ENCODE assay signal across 18 mouse cellular contexts in genomic region chr2:163601066-163601465, GRCm38 (mm10). TPM values are rescaled to one million over a fixed set of nuclear protein-coding genes. Genes with fewer than 3 reads are reported as not detected.
DNase-seq lines count a peak whose midpoint lies in the region; ATAC-seq and TF ChIP-seq lines count a peak whose summit lies in the region.
"Had no signal": no experiment of that assay in that cellular context is flagged by ENCODE, and none has a peak within 500 bp of the region (broad histone marks: within the 10 kb centered on the region; RNA-seq: fewer than 3 reads in every experiment).

No protein-coding gene starts in this region.

- ATAC-seq in midbrain, embryonic 11.5 days (ENCODE audit: low FRiP score): no peak
- no peak for ATAC-seq in midbrain, embryonic 16.5 days

- peak overlapping the region; percentile 94 for H3K27ac ChIP-seq in left cerebral cortex, adult 2 months
- no peak overlapping the region for H3K27ac ChIP-seq in midbrain, embryonic 11.5 days (ENCODE audit: low read depth, low read length)
- no peak overlapping the region for H3K27ac ChIP-seq in midbrain, embryonic 16.5 days (ENCODE audit: low read length)
- H3K27ac ChIP-seq: forebrain, embryonic 13.5 days; hindbrain, embryonic 14.5 days had no signal

- WGBS in midbrain, embryonic 11.5 days: 91% methylated on average over 7 of the region's 7 CpGs
- WGBS in midbrain, embryonic 16.5 days: 88% methylated on average over 7 of the region's 7 CpGs

- no peak for TF ChIP-seq CTCF in left cerebral cortex, adult 2 months (IDR thresholded peaks at IDR 0.05)

- no peak overlapping the region for H3K4me2 ChIP-seq in midbrain, embryonic 11.5 days
- H3K4me2 ChIP-seq in midbrain, embryonic 16.5 days (ENCODE audit: low read length): no peak overlapping the region

- no peaks in the 10 kb centered on the region for H3K27me3 ChIP-seq in midbrain, embryonic 11.5 days (ENCODE audit: control insufficient read depth, insufficient read depth, low read length)
- no peaks in the 10 kb centered on the region for H3K27me3 ChIP-seq in midbrain, embryonic 16.5 days (ENCODE audit: control insufficient read depth, insufficient read depth, low read depth, low read length)
- no peaks in the 10 kb centered on the region for H3K27me3 ChIP-seq in splenic B cell, adult 2 months (ENCODE audit: control insufficient read depth, insufficient read depth, low read length, poor library complexity, severe bottlenecking)
- H3K27me3 ChIP-seq: forebrain, embryonic 13.5 days; heart, embryonic 12.5 days had no signal

- peaks cover 6% of the 10 kb centered on the region for H3K4me1 ChIP-seq in midbrain, embryonic 11.5 days (ENCODE audit: control insufficient read depth, insufficient read depth, low read length)
- peaks cover 13% of the 10 kb centered on the region for H3K4me1 ChIP-seq in midbrain, embryonic 16.5 days (ENCODE audit: control insufficient read depth, insufficient read depth, low read length)

- no peaks in the 10 kb centered on the region for H3K36me3 ChIP-seq in midbrain, embryonic 11.5 days (ENCODE audit: control insufficient read depth, insufficient read depth, low read length)
- H3K36me3 ChIP-seq in midbrain, embryonic 16.5 days (ENCODE audit: control insufficient read depth, insufficient read depth, low read length): no peaks in the 10 kb centered on the region
- H3K36me3 ChIP-seq in splenic B cell, adult 2 months (ENCODE audit: control insufficient read depth, insufficient read depth, low read length, poor library complexity, severe bottlenecking): no peaks in the 10 kb centered on the region
- H3K36me3 ChIP-seq: embryonic facial prominence, embryonic 10.5 days; G1E; heart, embryonic 12.5 days; hindbrain, embryonic 10.5 days had no signal

- DNase-seq in left cerebral cortex, adult 2 months (ENCODE audit: extremely low spot score in 1 of 2, low spot score in 2 of 2): no peak
- no peak for DNase-seq in left cerebral cortex, adult 8-10 months (ENCODE audit: low spot score in 2 of 2)
- DNase-seq in midbrain, embryonic 11.5 days (ENCODE audit: low spot score, missing footprints): peak; percentile 71
- peak; percentile 51 for DNase-seq in brain, adult 2 months (ENCODE audit: low read depth, low spot score)
- peak; percentile 46 for DNase-seq in splenic B cell, adult 2 months (ENCODE audit: low read depth, low spot score)
- no peak for DNase-seq in cerebellum, postnatal 36 days
- DNase-seq: adrenal gland, postnatal 10 days; cerebellum, adult 11-12 months; forebrain, postnatal 0 days; gastrocnemius, postnatal 10 days; heart, adult 2 months had no signal

- no peak overlapping the region for H3K4me3 ChIP-seq in left cerebral cortex, adult 2 months
- no peak overlapping the region for H3K4me3 ChIP-seq in midbrain, embryonic 11.5 days (ENCODE audit: low read depth, low read length)
- no peak overlapping the region for H3K4me3 ChIP-seq in midbrain, embryonic 16.5 days (ENCODE audit: low read depth, low read length)
- H3K4me3 ChIP-seq: embryonic facial prominence, embryonic 10.5 days; heart, embryonic 12.5 days had no signal

- no peak overlapping the region for H3K9ac ChIP-seq in midbrain, embryonic 11.5 days (ENCODE audit: low read length)
- no peak overlapping the region for H3K9ac ChIP-seq in midbrain, embryonic 16.5 days (ENCODE audit: low read depth, low read length)
- H3K9ac ChIP-seq: forebrain, embryonic 13.5 days had no signal

- H3K9me3 ChIP-seq in midbrain, embryonic 11.5 days (ENCODE audit: control insufficient read depth, low read length): no peaks in the 10 kb centered on the region
- H3K9me3 ChIP-seq in midbrain, embryonic 16.5 days (replicated peaks; ENCODE audit: control insufficient read depth, low read length, poor library complexity, severe bottlenecking): no peaks in the 10 kb centered on the region
- H3K9me3 ChIP-seq: embryonic facial prominence, embryonic 10.5 days; forebrain, embryonic 13.5 days; G1E; heart, embryonic 12.5 days; hindbrain, embryonic 10.5 days had no signal

- intact Hi-C loops in left cerebral cortex, adult 2 months (cut with DNase I): no loop called here

RNA-seq across cellular contexts. Expression of gene Ttpal, which starts 1.0 kb away (rescaled TPM):
- 10 to 100 TPM; 69.9 to 81.2 TPM for total RNA-seq in left cerebral cortex, adult 2 months (2021)
- total RNA-seq in left cerebral cortex, adult 8-10 months (2022): 10 to 100 TPM; 53.4 to 61.2 (median 59.0) TPM
- 39.9 and 44.5 TPM in 2 replicates for polyA plus RNA-seq in midbrain, embryonic 11.5 days (2014; fragmentation: Nextera tagmentation; extraction: Ambion mirVana)
- 43.7 and 48.7 TPM in 2 replicates for polyA plus RNA-seq in midbrain, embryonic 16.5 days (2015; fragmentation: Nextera tagmentation; extraction: Ambion mirVana)

RNA-seq across cellular contexts. Expression of gene Serinc3, which starts 43.9 kb away (rescaled TPM):
- total RNA-seq in left cerebral cortex, adult 2 months (2021): 100 to 1,000 TPM; 213 to 234 TPM
- 100 to 1,000 TPM; 225 to 241 (median 233) TPM for total RNA-seq in left cerebral cortex, adult 8-10 months (2022)
- 35.0 and 38.8 TPM in 2 replicates for polyA plus RNA-seq in midbrain, embryonic 11.5 days (2014; fragmentation: Nextera tagmentation; extraction: Ambion mirVana)
- polyA plus RNA-seq in midbrain, embryonic 16.5 days (2015; fragmentation: Nextera tagmentation; extraction: Ambion mirVana): 35.6 and 36.4 TPM in 2 replicates

RNA-seq across cellular contexts. Expression of gene Pkig, which starts 57.1 kb away (rescaled TPM):
- total RNA-seq in left cerebral cortex, adult 2 months (2021): 100 to 1,000 TPM; 126 to 129 TPM
- total RNA-seq in left cerebral cortex, adult 8-10 months (2022): 100 to 1,000 TPM; 112 to 128 (median 121) TPM
- 153 and 162 TPM in 2 replicates for polyA plus RNA-seq in midbrain, embryonic 11.5 days (2014; fragmentation: Nextera tagmentation; extraction: Ambion mirVana)
- polyA plus RNA-seq in midbrain, embryonic 16.5 days (2015; fragmentation: Nextera tagmentation; extraction: Ambion mirVana): 134 TPM in 2 replicates

Comparison
In these comparisons a context has a peak if more than half of its experiments do, and no peak if none do; other contexts are left out.
1. DNase-seq: peak in midbrain, embryonic 11.5 days (single experiment), brain, adult 2 months (single experiment) and splenic B cell, adult 2 months (single experiment); none in left cerebral cortex, adult 2 months (0 of 2), left cerebral cortex, adult 8-10 months (0 of 2) and cerebellum, postnatal 36 days (0 of 2).